Mouse (Mus musculus) kidney, postnatal 0 days (tissue): ENCODE results near the gene Clip2. TPM values are rescaled to one million over a fixed set of nuclear protein-coding genes. Genes with fewer than 3 reads are reported as not detected.

Experiments
- ATAC-seq: fragments of 200-750 bp; cut with Nextera tagmentation; replicated peaks from 2 replicates; pipeline ENCODE4 v1.8.0; 2017; ENCODE audit warnings: low read depth, moderate number of reproducible peaks, moderate TSS enrichment, moderate library complexity; ENCODE audit not compliant: low FRiP score
- DNase-seq: peaks from one replicate; pipeline ENCODE4 v3.0.0-alpha.2; 2016; ENCODE audit warnings: low spot score
- H3K27ac ChIP-seq: fragments of 300-500 bp; sonication (generic); 2 replicates; pipeline ENCODE4 v1.5.1; 2014; ENCODE audit warnings: mild to moderate bottlenecking
- H3K27me3 ChIP-seq: fragments of 300-500 bp; sonication (generic); 2 replicates; pipeline ENCODE4 v1.6.1; 2014; ENCODE audit warnings: low read length, mixed read lengths; ENCODE audit not compliant: insufficient read depth
- H3K36me3 ChIP-seq: fragments of 300-500 bp; sonication (generic); 2 replicates; pipeline ENCODE4 v1.6.1; 2014; ENCODE audit warnings: low read length, mixed read lengths; ENCODE audit not compliant: insufficient read depth
- H3K4me1 ChIP-seq: fragments of 300-500 bp; sonication (generic); replicated peaks from 2 replicates; pipeline ENCODE4 v1.6.1; 2014; ENCODE audit warnings: antibody characterized with exemption, low read length, mixed read lengths; ENCODE audit not compliant: insufficient read depth
- H3K4me2 ChIP-seq: fragments of 300-500 bp; sonication (generic); 2 replicates; pipeline ENCODE4 v1.6.1; 2014; ENCODE audit warnings: mild to moderate bottlenecking, low read length, moderate library complexity, mixed read lengths
- H3K4me3 ChIP-seq: fragments of 300-500 bp; sonication (generic); replicated peaks from 2 replicates; pipeline ENCODE4 v1.5.1; 2014; ENCODE audit warnings: low read depth, low read length
- H3K9ac ChIP-seq: fragments of 300-500 bp; sonication (generic); 2 replicates; pipeline ENCODE4 v1.6.1; 2014; ENCODE audit warnings: low read depth, low read length
- H3K9me3 ChIP-seq: fragments of 300-500 bp; sonication (generic); replicated peaks from 2 replicates; pipeline ENCODE4 v1.6.1; 2016; ENCODE audit warnings: low read length, inconsistent platforms, mixed read lengths
- CTCF ChIP-seq: IDR thresholded peaks from 2 replicates; pipeline ENCODE4 v1.5.1; 2016; ENCODE audit warnings: antibody characterized with exemption, low read depth, mild to moderate bottlenecking, moderate library complexity
- WGBS: fragments of 180-500 bp; shearing (Covaris S2); extraction: QIAGEN DNeasy Blood & Tissue Kit; methylation state at CpG from one replicate; pipeline ENCODE4 v1.1.7; 2014; 5-methylcytosine and 5-hydroxymethylcytosine counted together
- polyA plus RNA-seq: library from polyadenylated mRNA; unstranded; fragments of >200 nt; fragmentation: Nextera tagmentation; extraction: Ambion mirVana; gene quantifications from 2 replicates; pipeline ENCODE4 v1.2.1, GENCODE M21; 2015

Gene Clip2
- polyA plus RNA-seq, 1 experiment from 2014 or later, result 3.3 TPM

DNA sequence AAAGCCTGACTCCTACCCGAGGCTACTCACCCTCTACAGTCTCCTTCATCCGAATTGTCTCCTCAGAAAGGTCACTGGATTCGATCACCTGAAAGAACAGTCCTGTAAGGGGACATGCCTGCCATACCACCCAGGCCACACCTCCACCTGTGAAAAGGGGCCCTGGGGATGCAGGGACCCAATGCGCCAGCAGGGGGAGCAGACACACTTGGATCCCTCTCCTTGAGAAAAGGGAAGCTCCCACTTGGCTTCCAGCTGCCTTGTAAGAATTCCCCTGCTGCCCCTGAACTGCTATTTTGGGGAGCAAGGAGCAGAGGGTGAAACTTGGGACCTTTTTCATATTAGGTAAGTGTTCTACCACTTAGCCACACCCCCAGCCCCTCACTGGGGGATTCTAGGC, 52.2 kb downstream of the Clip2 start:
- peak; percentile 71 for TF ChIP-seq CTCF
- Histone ChIP-seq H3K4me2 (no peak overlapping the region), H3K4me3 (no peak overlapping the region), H3K9ac (no peak overlapping the region), H3K27ac (no peak overlapping the region), H3K9me3 (no peaks in the 10 kb centered on the region), H3K36me3 (peaks cover 23% of the 10 kb centered on the region), H3K27me3 (no peaks in the 10 kb centered on the region), H3K4me1 (no peaks in the 10 kb centered on the region)
- 0 out of 2 replicates have a peak, but pooled peaks have one; percentile 19 for ATAC-seq
- WGBS, result 87% methylated on average over 4 of the region's 4 CpGs
- peak; percentile 50 for DNase-seq

DNA sequence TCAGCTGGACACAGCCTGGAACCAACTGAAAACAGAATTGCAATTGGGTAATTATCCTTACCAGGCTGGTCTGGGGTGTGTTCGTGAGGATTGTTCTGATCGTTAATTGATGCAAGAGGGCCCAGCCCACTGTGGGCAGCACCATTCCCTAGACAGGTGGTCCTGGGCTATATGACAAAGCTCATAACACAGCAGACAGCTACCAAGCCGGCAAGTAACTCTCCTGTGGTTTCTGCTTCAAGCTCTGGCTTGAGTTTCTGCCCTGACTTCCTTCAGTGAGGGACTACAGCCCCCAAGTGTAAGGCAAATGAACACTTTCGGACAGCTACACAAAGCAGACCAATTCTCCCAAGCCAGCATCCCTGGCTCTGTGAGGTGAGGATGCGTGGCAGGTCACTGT, 55.2 kb downstream of the Clip2 start:
- WGBS, result 95% methylated on average over 5 of the region's 5 CpGs
- Histone ChIP-seq H3K4me1 (no peaks in the 10 kb centered on the region), H3K27ac (no peak overlapping the region), H3K4me2 (no peak overlapping the region), H3K4me3 (no peak overlapping the region), H3K9ac (no peak overlapping the region), H3K27me3 (no peaks in the 10 kb centered on the region), H3K9me3 (no peaks in the 10 kb centered on the region), H3K36me3 (peaks cover 15% of the 10 kb centered on the region; the same call in 1 of the 2 replicates)
- no peak for ATAC-seq
- no peak for TF ChIP-seq CTCF
- DNase-seq, result no peak

DNA sequence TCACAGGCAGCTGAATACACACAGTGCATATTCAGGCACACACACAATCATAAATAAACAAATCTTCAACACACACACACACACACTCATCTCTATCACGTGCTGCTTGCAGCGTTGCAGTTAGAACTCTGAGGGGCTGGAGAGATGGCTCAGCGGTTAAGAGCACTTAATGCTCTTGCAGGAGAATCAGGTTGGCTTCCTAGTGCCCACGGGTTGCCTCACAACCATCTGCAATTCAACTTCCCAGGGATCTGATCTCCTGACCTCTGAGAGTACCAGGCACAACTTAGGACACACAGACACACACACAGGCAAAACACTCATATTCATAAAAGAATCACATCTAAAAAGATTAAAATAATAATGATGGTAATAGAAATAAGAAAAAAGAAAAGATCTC, 56.4 kb downstream of the Clip2 start:
- 83% methylated on average over 4 of the region's 4 CpGs for WGBS
- peaks cover 12% of the 10 kb centered on the region; the same call in 1 of the 2 replicates for H3K36me3 ChIP-seq
- TF ChIP-seq CTCF, result no peak

DNA sequence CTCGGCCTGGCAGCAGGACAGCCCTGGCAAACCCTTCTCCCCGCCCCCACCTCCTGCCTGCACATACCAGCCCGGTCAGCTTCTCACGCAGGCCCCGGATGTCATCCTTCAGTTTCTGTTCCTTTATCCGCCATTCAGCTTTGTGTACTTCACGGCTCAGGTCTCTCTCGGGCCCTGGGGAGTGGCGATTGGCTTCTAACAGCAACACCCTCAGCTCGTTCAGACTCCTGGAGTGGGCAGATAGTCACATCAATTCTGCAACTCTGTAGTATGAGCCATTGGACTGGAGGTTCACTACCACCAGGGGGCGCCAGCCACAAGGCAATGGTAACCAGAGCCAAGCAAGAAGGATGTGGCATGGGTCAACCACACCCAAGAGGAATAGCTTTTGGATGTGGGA, 58.1 kb downstream of the Clip2 start:
- no peak overlapping the region for H3K4me2 ChIP-seq
- no peaks in the 10 kb centered on the region for H3K4me1 ChIP-seq
- H3K9ac ChIP-seq, result no peak overlapping the region
- peak; percentile 88 for DNase-seq
- no peaks in the 10 kb centered on the region for H3K9me3 ChIP-seq
- peaks cover 18% of the 10 kb centered on the region; the same call in 1 of the 2 replicates for H3K36me3 ChIP-seq
- no peaks in the 10 kb centered on the region for H3K27me3 ChIP-seq
- ATAC-seq, result peak; percentile 69
- H3K4me3 ChIP-seq, result no peak overlapping the region
- peak; percentile 98 for TF ChIP-seq CTCF
- no peak overlapping the region for H3K27ac ChIP-seq
- WGBS, result 56% methylated on average over 11 of the region's 11 CpGs

More for the DNA sequence above, 56.4 kb downstream of the Clip2 start:
- Histone ChIP-seq H3K27ac (no peak overlapping the region), H3K4me2 (no peak overlapping the region), H3K27me3 (no peaks in the 10 kb centered on the region), H3K9ac (no peak overlapping the region), H3K4me3 (no peak overlapping the region), H3K4me1 (no peaks in the 10 kb centered on the region), H3K9me3 (no peaks in the 10 kb centered on the region)
- no peak for DNase-seq
- ATAC-seq, result no peak

DNA sequence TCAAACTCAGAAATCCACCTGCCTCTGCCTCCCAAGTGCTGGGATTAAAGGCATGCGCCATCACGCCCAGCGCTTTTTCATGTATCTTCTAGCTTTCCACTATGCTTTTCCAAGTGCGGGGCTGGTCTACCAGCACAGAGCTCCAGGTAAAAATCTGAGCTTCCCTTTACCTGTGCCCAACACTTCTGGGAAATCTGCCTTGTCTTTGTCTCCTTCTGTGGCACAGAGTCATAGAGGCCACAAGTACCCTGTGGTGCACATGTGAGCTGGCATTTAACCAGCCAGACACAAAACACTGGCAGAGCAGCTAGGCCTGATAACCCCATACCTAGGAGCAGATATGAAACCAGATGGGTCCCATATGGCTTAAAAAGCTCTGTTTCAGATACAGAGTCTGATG, 59.3 kb downstream of the Clip2 start:
- no peak overlapping the region for H3K9ac ChIP-seq
- no peaks in the 10 kb centered on the region for H3K4me1 ChIP-seq
- no peak overlapping the region for H3K4me2 ChIP-seq
- peaks cover 18% of the 10 kb centered on the region; the same call in 1 of the 2 replicates for H3K36me3 ChIP-seq
- no peak overlapping the region for H3K27ac ChIP-seq
- ATAC-seq (no peak), DNase-seq (no peak)
- no peaks in the 10 kb centered on the region for H3K9me3 ChIP-seq
- no peak overlapping the region for H3K4me3 ChIP-seq
- no peak for TF ChIP-seq CTCF
- WGBS, result 94% methylated on average over 4 of the region's 4 CpGs
- no peaks in the 10 kb centered on the region for H3K27me3 ChIP-seq

DNA sequence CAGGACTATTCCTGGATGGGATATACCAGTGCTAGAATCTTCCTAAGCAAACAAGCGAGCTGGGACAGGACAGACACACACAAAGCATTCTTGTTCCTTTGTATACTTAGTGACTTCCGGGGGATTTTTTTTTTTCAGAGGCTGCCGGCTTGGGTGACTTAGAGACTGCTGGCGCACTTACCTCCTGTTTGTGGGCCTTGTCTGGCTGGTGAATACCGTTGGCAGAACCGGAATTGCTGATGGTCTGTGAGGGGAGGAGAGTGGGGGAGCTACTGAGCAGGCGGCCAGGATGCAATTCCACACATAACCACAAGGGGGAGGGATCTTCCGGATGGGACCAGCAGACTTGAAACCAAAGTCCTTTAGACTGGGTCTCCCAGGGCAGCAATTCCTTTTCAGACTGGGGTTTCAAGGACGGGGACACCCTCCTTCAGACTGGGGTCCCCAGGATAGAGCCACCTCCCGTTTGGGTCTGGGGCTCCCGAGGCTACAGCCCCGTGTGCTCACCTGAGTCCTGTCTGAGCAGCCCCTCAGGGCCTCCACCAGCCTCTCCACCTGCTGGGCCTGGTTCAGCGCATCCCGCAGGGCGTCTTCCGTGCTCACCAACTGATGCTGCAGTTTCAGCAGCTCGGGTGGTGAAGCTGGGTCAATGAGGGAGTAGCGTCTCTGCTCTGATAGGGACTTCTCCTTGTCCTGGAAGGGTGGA, 60.4 kb downstream of the Clip2 start:
- peak; percentile 91 for DNase-seq
- no peak; the same call in 1 of the 2 replicates for ATAC-seq
- WGBS, result 30% methylated on average over 18 of the region's 18 CpGs
- Histone ChIP-seq H3K4me2 (no peak overlapping the region), H3K4me1 (no peaks in the 10 kb centered on the region), H3K27me3 (no peaks in the 10 kb centered on the region), H3K4me3 (no peak overlapping the region), H3K9ac (no peak overlapping the region), H3K9me3 (no peaks in the 10 kb centered on the region), H3K27ac (no peak overlapping the region; the same call in 1 of the 2 replicates), H3K36me3 (peaks cover 18% of the 10 kb centered on the region; the same call in 1 of the 2 replicates)
- peak; percentile 99 for TF ChIP-seq CTCF

DNA sequence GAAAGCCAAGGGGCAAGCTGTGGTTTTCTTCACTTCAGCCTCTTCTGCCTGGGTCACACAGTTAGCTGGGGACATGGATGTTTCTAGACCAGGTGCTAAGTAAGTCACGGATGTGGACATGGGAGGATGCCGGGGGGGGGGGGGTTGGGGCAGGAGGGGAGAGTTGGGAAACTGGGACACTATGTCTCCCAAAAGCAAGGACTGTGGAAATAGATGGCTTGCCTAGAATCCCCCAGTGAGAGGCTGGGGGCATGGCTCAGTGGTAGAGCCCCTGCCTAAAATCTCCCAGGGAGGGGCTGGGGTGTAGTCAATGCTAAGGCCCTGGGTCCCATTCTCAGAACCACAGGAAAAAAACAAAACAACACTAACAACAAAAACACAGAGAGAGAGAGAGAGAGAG, 61.0 kb downstream of the Clip2 start:
- no peak for TF ChIP-seq CTCF
- 96% methylated on average over 2 of the region's 2 CpGs for WGBS
- peaks cover 14% of the 10 kb centered on the region; the same call in 1 of the 2 replicates for H3K36me3 ChIP-seq

More for the DNA sequence above, 61.0 kb downstream of the Clip2 start:
- no peak for ATAC-seq
- no peak overlapping the region for H3K4me3 ChIP-seq
- H3K9ac ChIP-seq, result no peak overlapping the region
- no peak overlapping the region for H3K4me2 ChIP-seq
- H3K27me3 ChIP-seq, result no peaks in the 10 kb centered on the region
- no peak overlapping the region for H3K27ac ChIP-seq
- no peaks in the 10 kb centered on the region for H3K9me3 ChIP-seq
- H3K4me1 ChIP-seq, result no peaks in the 10 kb centered on the region
- DNase-seq, result no peak
